ENCODE assay signal across 10 mouse cellular contexts in the genomic region with DNA sequence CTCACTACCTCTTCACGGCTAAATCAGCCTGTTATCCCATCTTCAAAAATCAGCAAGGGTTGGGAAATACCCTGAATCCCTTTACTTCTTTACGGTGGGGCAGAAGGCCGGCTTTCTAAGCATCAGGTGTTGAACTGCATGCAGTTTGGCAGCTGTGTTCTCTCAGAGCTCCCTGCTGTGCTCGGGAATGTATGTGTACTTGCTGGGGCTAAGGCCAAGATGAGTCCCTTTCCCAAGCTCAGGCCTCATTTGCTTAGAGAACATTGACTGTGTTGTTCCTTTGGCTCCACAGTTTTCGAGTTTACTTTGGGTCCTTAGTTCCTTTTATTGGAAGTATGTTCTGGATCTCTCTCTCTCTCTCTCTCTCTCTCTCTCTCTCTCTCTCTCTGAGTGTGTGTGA. TPM values are rescaled to one million over a fixed set of nuclear protein-coding genes. Genes with fewer than 3 reads are reported as not detected.
DNase-seq lines count a peak whose midpoint lies in the region.
"Had no signal": no experiment of that assay in that cellular context is flagged by ENCODE, and none has a peak within 500 bp of the region (broad histone marks: within the 10 kb centered on the region; RNA-seq: fewer than 3 reads in every experiment).

No protein-coding gene starts in this region.

- intact Hi-C loops in heart, postnatal 10 days (cut with DNase I): no loop called here

- DNase-seq in cerebellum, adult 11-12 months: peak; percentile 13
- DNase-seq in cerebellum, adult 11 months: no peak
- DNase-seq in heart, postnatal 10 days: peak; percentile 20 to 26
- DNase-seq in heart, adult 8-10 months (ENCODE audit: low spot score): no peak
- peak; percentile 21 for DNase-seq in ES-CJ7 (ENCODE audit: low read depth, low spot score)
- peak; percentile 15 to 21 for DNase-seq in cerebellum, postnatal 36 days
- DNase-seq in urinary bladder, postnatal 36 days (ENCODE audit: low spot score in 2 of 2): no peak
- no peak for DNase-seq in layer of hippocampus, postnatal 25 days (ENCODE audit: extremely low spot score in 1 of 2, low spot score in 1 of 2)
- DNase-seq: gastrocnemius, postnatal 10 days; kidney, postnatal 36 days had no signal

RNA-seq across cellular contexts. Expression of gene Pdss2, which starts 26.7 kb away (rescaled TPM):
- total RNA-seq in heart, postnatal 10 days (2021): 10 to 100 TPM; 21.7 to 24.7 TPM
- 10 to 100 TPM; 35.6 to 37.5 (median 36.0) TPM for total RNA-seq in heart, adult 8-10 months (2022)
- total RNA-seq in layer of hippocampus, postnatal 25 days (2021): 10 to 100 TPM; 15.4 to 16.2 TPM

Comparison
In these comparisons a context has a peak if more than half of its experiments do, and no peak if none do; other contexts are left out.
1. DNase-seq: peak in cerebellum, adult 11-12 months (single experiment), heart, postnatal 10 days (2 of 2), ES-CJ7 (single experiment) and cerebellum, postnatal 36 days (2 of 2); none in cerebellum, adult 11 months (single experiment), heart, adult 8-10 months (single experiment), urinary bladder, postnatal 36 days (0 of 2) and layer of hippocampus, postnatal 25 days (0 of 2).